Mouse (Mus musculus) kidney, postnatal 0 days (tissue): ENCODE data around the gene Nln. TPM values are rescaled to one million over a fixed set of nuclear protein-coding genes. Genes with fewer than 3 reads are reported as not detected.

ENCODE experiments used
- ATAC-seq: fragments of 200-750 bp; cut with Nextera tagmentation; replicated peaks from 2 replicates; pipeline ENCODE4 v1.8.0; 2017; ENCODE audit warnings: low read depth, moderate number of reproducible peaks, moderate TSS enrichment, moderate library complexity; ENCODE audit not compliant: low FRiP score
- DNase-seq: peaks from one replicate; pipeline ENCODE4 v3.0.0-alpha.2; 2016; ENCODE audit warnings: low spot score
- H3K27ac ChIP-seq: fragments of 300-500 bp; sonication (generic); 2 replicates; pipeline ENCODE4 v1.5.1; 2014; ENCODE audit warnings: mild to moderate bottlenecking
- H3K27me3 ChIP-seq: fragments of 300-500 bp; sonication (generic); 2 replicates; pipeline ENCODE4 v1.6.1; 2014; ENCODE audit warnings: low read length, mixed read lengths; ENCODE audit not compliant: insufficient read depth
- H3K36me3 ChIP-seq: fragments of 300-500 bp; sonication (generic); 2 replicates; pipeline ENCODE4 v1.6.1; 2014; ENCODE audit warnings: low read length, mixed read lengths; ENCODE audit not compliant: insufficient read depth
- H3K4me1 ChIP-seq: fragments of 300-500 bp; sonication (generic); replicated peaks from 2 replicates; pipeline ENCODE4 v1.6.1; 2014; ENCODE audit warnings: antibody characterized with exemption, low read length, mixed read lengths; ENCODE audit not compliant: insufficient read depth
- H3K4me2 ChIP-seq: fragments of 300-500 bp; sonication (generic); 2 replicates; pipeline ENCODE4 v1.6.1; 2014; ENCODE audit warnings: mild to moderate bottlenecking, low read length, moderate library complexity, mixed read lengths
- H3K4me3 ChIP-seq: fragments of 300-500 bp; sonication (generic); replicated peaks from 2 replicates; pipeline ENCODE4 v1.5.1; 2014; ENCODE audit warnings: low read depth, low read length
- H3K9ac ChIP-seq: fragments of 300-500 bp; sonication (generic); 2 replicates; pipeline ENCODE4 v1.6.1; 2014; ENCODE audit warnings: low read depth, low read length
- H3K9me3 ChIP-seq: fragments of 300-500 bp; sonication (generic); replicated peaks from 2 replicates; pipeline ENCODE4 v1.6.1; 2016; ENCODE audit warnings: low read length, inconsistent platforms, mixed read lengths
- CTCF ChIP-seq: IDR thresholded peaks from 2 replicates; pipeline ENCODE4 v1.5.1; 2016; ENCODE audit warnings: antibody characterized with exemption, low read depth, mild to moderate bottlenecking, moderate library complexity
- WGBS: fragments of 180-500 bp; shearing (Covaris S2); extraction: QIAGEN DNeasy Blood & Tissue Kit; methylation state at CpG from one replicate; pipeline ENCODE4 v1.1.7; 2014; 5-methylcytosine and 5-hydroxymethylcytosine counted together
- polyA plus RNA-seq: library from polyadenylated mRNA; unstranded; fragments of >200 nt; fragmentation: Nextera tagmentation; extraction: Ambion mirVana; gene quantifications from 2 replicates; pipeline ENCODE4 v1.2.1, GENCODE M21; 2015

Nln gene
- polyA plus RNA-seq, 1 experiment from 2014 or later: 13.5 TPM

DNA sequence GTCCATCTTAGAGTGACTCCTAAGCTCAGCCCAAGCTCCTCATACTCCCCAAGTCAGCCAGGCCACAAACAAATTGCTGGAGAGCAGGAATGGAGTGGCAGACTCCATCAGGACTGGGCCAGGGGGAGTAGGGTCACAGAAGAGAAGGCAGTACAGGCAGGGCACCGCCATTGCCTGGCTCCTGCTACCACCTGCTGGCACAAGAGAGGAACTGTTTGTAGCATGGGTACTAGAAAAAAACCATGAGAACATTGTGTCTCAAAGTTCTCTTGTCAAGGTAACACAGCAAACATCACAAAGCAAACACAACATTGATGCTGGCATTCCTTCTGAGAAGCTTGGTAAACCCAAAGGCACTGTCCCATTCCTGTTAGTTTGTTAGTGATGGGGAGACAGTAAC is 20.0 kb downstream of the Nln start:
- H3K9me3 ChIP-seq: no peaks in the 10 kb centered on the region
- no peak overlapping the region for H3K4me2 ChIP-seq
- H3K4me3 ChIP-seq: no peak overlapping the region
- DNase-seq (peak; percentile 78), ATAC-seq (peak; percentile 76; the same call in 1 of the 2 replicates)
- 17% methylated on average over 1 of the region's 1 CpGs for WGBS
- H3K4me1 ChIP-seq: no peaks in the 10 kb centered on the region
- H3K27me3 ChIP-seq: no peaks in the 10 kb centered on the region
- no peak overlapping the region for H3K27ac ChIP-seq
- peak; percentile 90 for TF ChIP-seq CTCF
- no peak overlapping the region for H3K9ac ChIP-seq
- 0 out of 2 replicates have a peak, but pooled peaks cover 3% of the 10 kb centered on the region for H3K36me3 ChIP-seq

DNA sequence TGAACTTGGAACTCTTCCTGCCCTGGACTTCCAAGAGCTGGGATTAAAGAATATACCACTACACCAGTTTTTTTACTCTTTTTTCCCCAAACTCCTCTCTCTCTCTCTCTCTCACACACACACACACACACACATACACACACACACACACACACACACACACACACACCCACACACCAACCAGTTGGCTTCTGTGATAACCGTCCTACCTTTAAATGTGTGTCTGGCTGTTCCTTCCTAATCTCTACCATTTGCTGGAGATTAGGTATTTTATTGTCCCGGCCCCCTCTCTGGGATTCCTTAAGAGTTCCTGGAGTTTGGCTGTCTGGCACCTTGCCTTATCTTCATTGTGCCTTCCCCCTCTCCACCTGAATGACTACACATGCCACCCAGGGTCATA is 24.8 kb downstream of the Nln start:
- no peak for DNase-seq
- H3K9me3 ChIP-seq: no peaks in the 10 kb centered on the region
- H3K4me1 ChIP-seq: no peaks in the 10 kb centered on the region
- WGBS: 83% methylated on average over 2 of the region's 2 CpGs
- H3K4me2 ChIP-seq: no peak overlapping the region
- no peak overlapping the region for H3K27ac ChIP-seq
- no peaks in the 10 kb centered on the region for H3K36me3 ChIP-seq
- H3K4me3 ChIP-seq: no peak overlapping the region
- no peak for ATAC-seq
- no peak overlapping the region for H3K9ac ChIP-seq
- H3K27me3 ChIP-seq: no peaks in the 10 kb centered on the region
- no peak for TF ChIP-seq CTCF

GRCm38 (mm10) chr13:104082504-104082903 is 26.9 kb downstream of the Nln start:
- Histone ChIP-seq H3K4me3 (no peak overlapping the region), H3K4me2 (no peak overlapping the region), H3K9me3 (no peaks in the 10 kb centered on the region), H3K36me3 (no peaks in the 10 kb centered on the region), H3K27ac (no peak overlapping the region), H3K4me1 (no peaks in the 10 kb centered on the region), H3K27me3 (no peaks in the 10 kb centered on the region), H3K9ac (no peak overlapping the region)
- no peak for TF ChIP-seq CTCF
- 77% methylated on average over 7 of the region's 7 CpGs for WGBS
- ATAC-seq (no peak), DNase-seq (no peak)

DNA sequence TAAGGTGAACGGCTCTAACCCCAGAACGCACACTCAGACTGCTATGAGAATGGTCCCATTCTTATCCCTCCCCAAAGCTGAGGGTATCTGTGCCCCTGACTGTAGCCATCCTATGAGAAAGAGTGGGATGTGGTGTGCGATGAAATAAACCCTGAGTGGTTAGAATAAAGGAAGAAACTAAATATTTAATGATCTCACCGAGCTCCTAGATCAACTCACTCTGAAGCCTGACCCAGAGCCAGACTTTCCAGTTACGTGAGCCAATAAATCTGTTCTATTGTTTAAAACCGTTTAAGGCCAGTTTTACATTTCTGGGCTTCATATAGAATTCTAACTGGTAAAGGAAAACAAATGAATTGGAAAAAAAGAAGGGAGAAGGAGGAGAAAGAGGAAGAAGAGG is 32.4 kb downstream of the Nln start:
- WGBS: 59% methylated on average over 6 of the region's 6 CpGs
- DNase-seq: no peak

DNA sequence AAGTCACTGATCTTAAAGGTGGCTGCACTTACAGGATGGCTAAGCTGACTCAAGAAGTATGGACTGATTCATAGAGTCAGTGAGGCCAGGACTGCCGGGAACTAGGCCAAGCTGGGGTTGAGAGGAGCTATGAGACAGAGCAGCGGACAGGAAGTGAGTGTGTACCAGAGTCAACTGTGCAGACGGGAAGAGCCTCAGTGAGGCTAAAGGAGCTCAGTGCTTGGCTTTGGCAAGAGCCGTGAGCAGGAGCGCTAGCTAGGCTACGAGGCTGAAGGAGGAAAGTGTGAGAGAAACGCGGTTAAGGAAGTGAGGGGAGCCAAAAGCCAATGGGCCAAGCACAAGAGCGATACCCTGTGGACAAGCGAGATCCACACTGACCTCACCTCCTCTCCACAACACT is 34.7 kb downstream of the Nln start:
- Histone ChIP-seq H3K27ac (no peak overlapping the region), H3K4me3 (no peak overlapping the region), H3K36me3 (no peaks in the 10 kb centered on the region), H3K4me2 (no peak overlapping the region), H3K27me3 (no peaks in the 10 kb centered on the region), H3K4me1 (no peaks in the 10 kb centered on the region), H3K9me3 (no peaks in the 10 kb centered on the region), H3K9ac (no peak overlapping the region)
- WGBS: 66% methylated on average over 10 of the region's 10 CpGs
- no peak for TF ChIP-seq CTCF
- no peak for ATAC-seq
- peak; percentile 63 for DNase-seq

More for the DNA sequence above, 32.4 kb downstream of the Nln start:
- Histone ChIP-seq H3K27ac (no peak overlapping the region), H3K4me1 (no peaks in the 10 kb centered on the region), H3K36me3 (no peaks in the 10 kb centered on the region), H3K4me2 (no peak overlapping the region), H3K4me3 (no peak overlapping the region), H3K9me3 (no peaks in the 10 kb centered on the region), H3K9ac (no peak overlapping the region), H3K27me3 (no peaks in the 10 kb centered on the region)
- no peak for ATAC-seq
- no peak for TF ChIP-seq CTCF

- ATAC-seq (no peak), DNase-seq (no peak)
- Histone ChIP-seq H3K27me3 (no peaks in the 10 kb centered on the region), H3K9ac (no peak overlapping the region), H3K4me2 (no peak overlapping the region), H3K4me3 (no peak overlapping the region), H3K4me1 (no peaks in the 10 kb centered on the region), H3K27ac (no peak overlapping the region), H3K36me3 (no peaks in the 10 kb centered on the region), H3K9me3 (no peaks in the 10 kb centered on the region)
- 94% methylated on average over 8 of the region's 8 CpGs for WGBS
- TF ChIP-seq CTCF: no peak
These were observed 35.2 kb downstream of the Nln start for GRCm38 (mm10) chr13:104074230-104074629.

GRCm38 (mm10) chr13:104072351-104072750 is 37.1 kb downstream of the Nln start:
- DNase-seq: no peak
- no peak for TF ChIP-seq CTCF
- no peaks in the 10 kb centered on the region for H3K9me3 ChIP-seq
- H3K4me3 ChIP-seq: no peak overlapping the region
- no peaks in the 10 kb centered on the region for H3K36me3 ChIP-seq
- WGBS: 89% methylated on average over 9 of the region's 9 CpGs
- H3K27ac ChIP-seq: no peak overlapping the region
- ATAC-seq: no peak
- no peak overlapping the region for H3K4me2 ChIP-seq
- no peak overlapping the region for H3K9ac ChIP-seq
- no peaks in the 10 kb centered on the region for H3K4me1 ChIP-seq
- no peaks in the 10 kb centered on the region for H3K27me3 ChIP-seq
